Mouse (Mus musculus): ENCODE measurements at regions not wholly inside any gene's neighbourhood (a gene's known extent, or its start where the extent isn't known, plus 50 kb on each side); places are given as distances from the start of the nearest gene placed in this dataset.
A peak's percentile ranks its signal among the peaks of the same experiment; 100 is the strongest.

GRCm38 (mm10) chr15:95714408-95714807 is 58.6 kb upstream of the Dbx2 start:
- no peak for DNase-seq (ENCODE audit: low spot score in 2 of 2)

- no peak for DNase-seq (ENCODE audit: low spot score in 2 of 2)
These were observed 60.2 kb upstream of the Dbx2 start for GRCm38 (mm10) chr15:95715941-95716340.

GRCm38 (mm10) chr15:95723699-95724098 is 66.9 kb upstream of the Ano6 start:
- DNase-seq (ENCODE audit: low spot score in 2 of 2), result no peak

GRCm38 (mm10) chr15:95725866-95726265 is 64.8 kb upstream of the Ano6 start:
- DNase-seq (ENCODE audit: low spot score in 2 of 2), result peak; percentile 72 to 90

- no peak for DNase-seq (ENCODE audit: low spot score in 2 of 2)
These were observed 64.1 kb upstream of the Ano6 start for GRCm38 (mm10) chr15:95726516-95726915.

- DNase-seq (ENCODE audit: low spot score in 2 of 2), result no peak
These were observed 54.9 kb upstream of the Ano6 start for GRCm38 (mm10) chr15:95735746-95736145.
